Mouse (Mus musculus) hindbrain, embryonic 15.5 days (tissue): Measurements from ENCODE around the gene Selenon. TPM values are rescaled to one million over a fixed set of nuclear protein-coding genes. Genes with fewer than 3 reads are reported as not detected.
"Not testable (repeated sequence)": the region's sequence is repeated elsewhere in the genome, so short reads cannot be mapped to it uniquely, and the experiment has no call there.

Source experiments
- ATAC-seq: fragments of 200-750 bp; cut with Nextera tagmentation; 2 replicates; pipeline ENCODE4 v1.8.0; 2017; ENCODE audit warnings: low read depth, moderate number of reproducible peaks, moderate TSS enrichment; ENCODE audit not compliant: low FRiP score
- H3K27ac ChIP-seq: fragments of 300-500 bp; sonication (generic); replicated peaks from 2 replicates; pipeline ENCODE4 v1.5.1; 2015; ENCODE audit warnings: mild to moderate bottlenecking, inconsistent platforms
- H3K27me3 ChIP-seq: fragments of 300-500 bp; sonication (generic); 2 replicates; pipeline ENCODE4 v1.6.1; 2015; ENCODE audit warnings: control low read depth, inconsistent platforms
- H3K36me3 ChIP-seq: fragments of 300-500 bp; sonication (generic); 2 replicates; pipeline ENCODE4 v1.6.1; 2015; ENCODE audit warnings: control low read depth, inconsistent platforms
- H3K4me1 ChIP-seq: fragments of 300-500 bp; sonication (generic); replicated peaks from 2 replicates; pipeline ENCODE4 v1.6.1; 2015; ENCODE audit warnings: control low read depth, inconsistent platforms
- H3K4me2 ChIP-seq: fragments of 300-500 bp; sonication (generic); 2 replicates; pipeline ENCODE4 v1.6.1; 2015; ENCODE audit warnings: moderate library complexity, mild to moderate bottlenecking, inconsistent platforms
- H3K4me3 ChIP-seq: fragments of 300-500 bp; sonication (generic); 2 replicates; pipeline ENCODE4 v1.5.1; 2015; ENCODE audit warnings: mild to moderate bottlenecking, inconsistent platforms
- H3K9ac ChIP-seq: fragments of 300-500 bp; sonication (generic); 2 replicates; pipeline ENCODE4 v1.6.1; 2015; ENCODE audit warnings: inconsistent platforms
- H3K9me3 ChIP-seq: fragments of 300-500 bp; sonication (generic); 2 replicates; pipeline ENCODE4 v1.6.1; 2016; ENCODE audit warnings: control low read depth, inconsistent platforms
- WGBS: fragments of 180-500 bp; shearing (Covaris S2); methylation state at CpG from one replicate; pipeline ENCODE4 v1.1.7; 2015; 5-methylcytosine and 5-hydroxymethylcytosine counted together
- polyA plus RNA-seq: library from polyadenylated mRNA; unstranded; fragments of >200 nt; fragmentation: Nextera tagmentation; extraction: Ambion mirVana; gene quantifications from 2 replicates; pipeline ENCODE4 v1.2.1, GENCODE M21; 2015

Gene Selenon
- polyA plus RNA-seq, 1 experiment from 2014 or later, result 31.2 TPM

- Histone ChIP-seq H3K4me3 (peak overlapping the region; percentile 60), H3K4me2 (peak overlapping the region; percentile 90), H3K4me1 (peaks cover 34% of the 10 kb centered on the region), H3K9me3 (no peaks in the 10 kb centered on the region), H3K36me3 (no peaks in the 10 kb centered on the region), H3K27me3 (no peaks in the 10 kb centered on the region), H3K9ac (0 out of 2 replicates have a peak overlapping the region, but pooled peaks have one; percentile 73), H3K27ac (peak overlapping the region; percentile 68)
- peak; percentile 36; the same call in 1 of the 2 replicates for ATAC-seq
- WGBS, result 65% methylated on average over 12 of the region's 12 CpGs
Observed at GRCm38 (mm10) chr4:134497986-134498731, 53.8 kb downstream of the Selenon start.

- H3K36me3 ChIP-seq, result no peaks in the 10 kb centered on the region
- WGBS, result 10% methylated on average over 6 of the region's 6 CpGs
- H3K9me3 ChIP-seq, result no peaks in the 10 kb centered on the region
- peak overlapping the region; percentile 68 for H3K27ac ChIP-seq
- peak overlapping the region; percentile 73 for H3K9ac ChIP-seq
- peak overlapping the region; percentile 60 for H3K4me3 ChIP-seq
- peak; percentile 49; the same call in 1 of the 2 replicates for ATAC-seq
- H3K4me2 ChIP-seq, result peak overlapping the region; percentile 90
- peaks cover 34% of the 10 kb centered on the region for H3K4me1 ChIP-seq
- no peaks in the 10 kb centered on the region for H3K27me3 ChIP-seq
Observed at GRCm38 (mm10) chr4:134497223-134497622, 54.7 kb downstream of the Selenon start.

GRCm38 (mm10) chr4:134496595-134497210, 55.3 kb downstream of the Selenon start, which contains the start of gene Paqr7:
Gene Paqr7 (plus strand): TSS chr4:134496697.
- H3K27me3 ChIP-seq, result no peaks in the 10 kb centered on the region
- H3K4me3 ChIP-seq, result peak within 1 kb of the TSS; percentile 60
- peaks cover 34% of the 10 kb centered on the region for H3K4me1 ChIP-seq
- peak; percentile 77 for ATAC-seq
- H3K9me3 ChIP-seq, result no peaks in the 10 kb centered on the region
- WGBS, result 4% methylated on average over 35 of the region's 35 CpGs
- H3K36me3 ChIP-seq, result no peaks in the 10 kb centered on the region
- H3K4me2 ChIP-seq, result peak within 1 kb of the TSS; percentile 90
- peak within 1 kb of the TSS; percentile 73 for H3K9ac ChIP-seq
- peak within 1 kb of the TSS; percentile 68 for H3K27ac ChIP-seq

GRCm38 (mm10) chr4:134495546-134495923, 56.4 kb downstream of the Selenon start:
- 0 out of 2 replicates have a peak overlapping the region, but pooled peaks have one; percentile 1 for H3K27ac ChIP-seq
- H3K4me3 ChIP-seq, result no peak overlapping the region
- WGBS, result 62% methylated on average over 5 of the region's 5 CpGs
- ATAC-seq, result no peak
- H3K27me3 ChIP-seq, result no peaks in the 10 kb centered on the region
- no peak overlapping the region for H3K4me2 ChIP-seq
- H3K9ac ChIP-seq, result no peak overlapping the region
- no peaks in the 10 kb centered on the region for H3K9me3 ChIP-seq
- peaks cover 34% of the 10 kb centered on the region for H3K4me1 ChIP-seq
- no peaks in the 10 kb centered on the region for H3K36me3 ChIP-seq

GRCm38 (mm10) chr4:134494780-134495545, 57.0 kb downstream of the Selenon start:
- WGBS, result 64% methylated on average over 16 of the region's 16 CpGs
- Histone ChIP-seq H3K9ac (no peak overlapping the region), H3K9me3 (no peaks in the 10 kb centered on the region)

GRCm38 (mm10) chr4:134494161-134494560, 57.8 kb downstream of the Selenon start:
- not testable (repeated sequence) for H3K4me3 ChIP-seq, ATAC-seq, H3K27me3 ChIP-seq, H3K9me3 ChIP-seq, H3K9ac ChIP-seq, H3K27ac ChIP-seq, H3K4me2 ChIP-seq, H3K36me3 ChIP-seq
- H3K4me1 ChIP-seq, result peaks cover 34% of the 10 kb centered on the region
- WGBS, result 92% methylated on average over 6 of the region's 6 CpGs

More at GRCm38 (mm10) chr4:134494780-134495545, 57.0 kb downstream of the Selenon start:
- no peak overlapping the region for H3K4me3 ChIP-seq
- H3K27me3 ChIP-seq, result no peaks in the 10 kb centered on the region
- ATAC-seq, result no peak
- no peaks in the 10 kb centered on the region for H3K36me3 ChIP-seq
- H3K4me1 ChIP-seq, result peaks cover 34% of the 10 kb centered on the region
- H3K27ac ChIP-seq, result 0 out of 2 replicates have a peak overlapping the region, but pooled peaks have one; percentile 1
- H3K4me2 ChIP-seq, result no peak overlapping the region

GRCm38 (mm10) chr4:134491716-134492115, 60.2 kb downstream of the Selenon start:
- no peak for ATAC-seq
- 66% methylated on average over 6 of the region's 6 CpGs for WGBS

GRCm38 (mm10) chr4:134489986-134490665, 61.8 kb downstream of the Selenon start:
- no peak overlapping the region for H3K4me2 ChIP-seq
- H3K27ac ChIP-seq, result no peak overlapping the region
- no peak for ATAC-seq
- peaks cover 2% of the 10 kb centered on the region; the same call in 1 of the 2 replicates for H3K4me1 ChIP-seq
- H3K9ac ChIP-seq, result no peak overlapping the region
- H3K4me3 ChIP-seq, result no peak overlapping the region
- H3K36me3 ChIP-seq, result no peaks in the 10 kb centered on the region
- H3K27me3 ChIP-seq, result no peaks in the 10 kb centered on the region
- 89% methylated on average over 11 of the region's 11 CpGs for WGBS
- no peaks in the 10 kb centered on the region for H3K9me3 ChIP-seq

More at GRCm38 (mm10) chr4:134491716-134492115, 60.2 kb downstream of the Selenon start:
- no peaks in the 10 kb centered on the region for H3K36me3 ChIP-seq
- H3K9ac ChIP-seq, result no peak overlapping the region
- no peaks in the 10 kb centered on the region for H3K9me3 ChIP-seq
- H3K27ac ChIP-seq, result no peak overlapping the region
- no peaks in the 10 kb centered on the region for H3K27me3 ChIP-seq
- peaks cover 16% of the 10 kb centered on the region for H3K4me1 ChIP-seq
- no peak overlapping the region for H3K4me2 ChIP-seq
- H3K4me3 ChIP-seq, result no peak overlapping the region

GRCm38 (mm10) chr4:134488211-134488610, 63.8 kb downstream of the Selenon start:
- Histone ChIP-seq H3K9me3 (no peaks in the 10 kb centered on the region), H3K27me3 (no peaks in the 10 kb centered on the region), H3K27ac (no peak overlapping the region), H3K4me2 (no peak overlapping the region), H3K36me3 (no peaks in the 10 kb centered on the region), H3K4me1 (peaks cover 7% of the 10 kb centered on the region; the same call in 1 of the 2 replicates), H3K9ac (no peak overlapping the region), H3K4me3 (no peak overlapping the region)
- 95% methylated on average over 5 of the region's 5 CpGs for WGBS
- ATAC-seq, result no peak
